Comparison of ENCODE assay signal across 26 mouse cellular contexts in genomic region chr5:52386016-52386415, GRCm38 (mm10). TPM values are rescaled to one million over a fixed set of nuclear protein-coding genes. Genes with fewer than 3 reads are reported as not detected.
DNase-seq lines count a peak whose midpoint lies in the region; ATAC-seq and TF ChIP-seq lines count a peak whose summit lies in the region.
"Had no signal": no experiment of that assay in that cellular context is flagged by ENCODE, and none has a peak within 500 bp of the region (broad histone marks: within the 10 kb centered on the region; RNA-seq: fewer than 3 reads in every experiment).

No protein-coding gene starts in this region.

- H3K27ac ChIP-seq in CH12.LX (ENCODE audit: insufficient read depth, low read depth), result no peak overlapping the region
- H3K27ac ChIP-seq: embryonic facial prominence, embryonic 10.5 days; embryonic facial prominence, embryonic 12.5 days; forebrain, embryonic 13.5 days; forebrain, embryonic 15.5 days had no signal

- H3K27me3 ChIP-seq in CH12.LX (replicated peaks), result no peaks in the 10 kb centered on the region
- H3K27me3 ChIP-seq: embryonic facial prominence, embryonic 12.5 days; forebrain, embryonic 13.5 days; forebrain, embryonic 15.5 days had no signal

- in situ Hi-C loops in CH12.LX (cut with MboI; ENCODE audit: low pct_ligation_motif_present, low pct_unique_long_range_greater_than_20kb, low sequenced_read_pairs), result no loop called here

- peaks cover 4% of the 10 kb centered on the region for H3K9me3 ChIP-seq in CH12.LX (replicated peaks; ENCODE audit: low read length)
- H3K9me3 ChIP-seq: embryonic facial prominence, embryonic 10.5 days; embryonic facial prominence, embryonic 12.5 days; forebrain, embryonic 13.5 days; forebrain, embryonic 15.5 days had no signal

- TF ChIP-seq CTCF in CH12.LX (conservative IDR thresholded peaks at IDR 0.05 in 1 of 2, IDR thresholded peaks at IDR 0.05 in 1 of 2; ENCODE audit: low read depth in 2 of 2, low read length in 2 of 2), result no peak

- TF ChIP-seq EP300 in CH12.LX (IDR thresholded peaks at IDR 0.05; ENCODE audit: low read length), result no peak; the same call in 1 of the 2 replicates

- no peak for ATAC-seq in monocyte, adult 5-6 weeks (replicated peaks; ENCODE audit: insufficient number of reproducible peaks, low FRiP score, low TSS enrichment, poor library complexity, severe bottlenecking)
- peak; percentile 69 for ATAC-seq in granulocyte monocyte progenitor cell, adult 5-6 weeks (replicated peaks; ENCODE audit: poor library complexity, severe bottlenecking)
- ATAC-seq in megakaryocyte progenitor cell, adult 5-6 weeks (replicated peaks; ENCODE audit: poor library complexity), result 0 out of 2 replicates have a peak, but pooled peaks have one; percentile 14
- ATAC-seq: activated CD4-positive, CD25-positive, alpha-beta regulatory T cell, adult 4 months; CD4-positive, CD25-positive, alpha-beta regulatory T cell, adult 4 months; forebrain, embryonic 13.5 days; forebrain, embryonic 15.5 days; forebrain, postnatal 0 days had no signal

- H3K9ac ChIP-seq in CH12.LX (ENCODE audit: insufficient read depth, low read depth), result no peak overlapping the region
- H3K9ac ChIP-seq: embryonic facial prominence, embryonic 12.5 days; forebrain, embryonic 13.5 days; forebrain, embryonic 15.5 days; forebrain, postnatal 0 days had no signal

- TF ChIP-seq POLR2A in CH12.LX (IDR thresholded peaks at IDR 0.05; ENCODE audit: low read depth, low read length), result no peak

- H3K79me2 ChIP-seq in CH12.LX (replicated peaks; ENCODE audit: control insufficient read depth, extremely low read depth, insufficient read depth, poor library complexity, severe bottlenecking), result no peaks in the 10 kb centered on the region

- DNase-seq in monocyte, adult 2 months (ENCODE audit: low read depth in 1 of 2, low spot score in 2 of 2), result peak; percentile 19 to 29
- DNase-seq in CH12.LX (ENCODE audit: extremely low read depth), result no peak
- no peak for DNase-seq in right cerebral cortex, postnatal 36 days (ENCODE audit: low spot score in 2 of 2)
- DNase-seq in testis, postnatal 10 days (ENCODE audit: low spot score), result no peak
- no peak for DNase-seq in spleen, postnatal 10 days (ENCODE audit: low spot score in 2 of 2)
- DNase-seq: adrenal gland, adult 8-10 months; adrenal gland, postnatal 14 days; adrenal gland, postnatal 36 days; B cell, adult 2 months; cerebellum, adult 11-12 months; cerebellum, adult 2 months; cerebellum, adult 9-10 months; cerebellum, postnatal 10 days; cerebellum, postnatal 25 days; forebrain, postnatal 0 days had no signal

- H3K36me3 ChIP-seq in CH12.LX (replicated peaks in 1 of 2; ENCODE audit: control insufficient read depth in 1 of 2, insufficient read depth in 1 of 2, low read length in 1 of 2), result no peaks in the 10 kb centered on the region
- H3K36me3 ChIP-seq: embryonic facial prominence, embryonic 10.5 days; embryonic facial prominence, embryonic 12.5 days; forebrain, embryonic 15.5 days had no signal

- no peak for TF ChIP-seq RAD21 in CH12.LX (IDR thresholded peaks at IDR 0.05; ENCODE audit: low read depth, low read length)

- dilution Hi-C loops in CH12.LX (cut with MboI; ENCODE audit: extremely low pct_ligation_motif_present, extremely low pct_unique_long_range_greater_than_20kb, low sequenced_read_pairs), result no loop called here

- peaks cover 0 to 7% of the 10 kb centered on the region in 2 experiments; a peak in 2 of 4 replicates for H3K4me1 ChIP-seq in CH12.LX (ENCODE audit: control insufficient read depth in 1 of 2, insufficient read depth in 2 of 2)
- H3K4me1 ChIP-seq: embryonic facial prominence, embryonic 10.5 days; forebrain, embryonic 13.5 days; forebrain, embryonic 15.5 days had no signal

- H3K4me3 ChIP-seq in CH12.LX (replicated peaks in 1 of 3; ENCODE audit: low read depth in 2 of 3, low read length in 2 of 3, poor library complexity in 1 of 3), result no peak overlapping the region
- H3K4me3 ChIP-seq: embryonic facial prominence, embryonic 10.5 days; embryonic facial prominence, embryonic 12.5 days; forebrain, embryonic 13.5 days; forebrain, embryonic 15.5 days had no signal

- no peak overlapping the region for H3K4me2 ChIP-seq in CH12.LX (ENCODE audit: insufficient read depth, low read depth, poor library complexity, severe bottlenecking)
- H3K4me2 ChIP-seq: embryonic facial prominence, embryonic 12.5 days; forebrain, embryonic 13.5 days; forebrain, embryonic 15.5 days had no signal

TF ChIP-seq in CH12.LX, 34 proteins besides CTCF, POLR2A, EP300 and RAD21:
- TF ChIP-seq HCFC1 (IDR thresholded peaks at IDR 0.05; ENCODE audit: low read depth, low read length), result no peak
- no peak for TF ChIP-seq KAT2A (IDR thresholded peaks at IDR 0.05; ENCODE audit: insufficient replicate concordance, low read length)
- TF ChIP-seq MYC (IDR thresholded peaks at IDR 0.05; ENCODE audit: low read depth, low read length), result no peak
- peak; percentile 12; the same call in 1 of the 2 replicates for TF ChIP-seq BHLHE40 (IDR thresholded peaks at IDR 0.05; ENCODE audit: low read depth, low read length)
- TF ChIP-seq ELF1 (IDR thresholded peaks at IDR 0.05; ENCODE audit: low read depth, low read length), result no peak

RNA-seq across cellular contexts. Expression of gene Sod3, which starts 22.4 kb away (rescaled TPM):
- 0.11 to 0.19 TPM in 2 of 3 replicates, not detected in the other for total RNA-seq in monocyte, adult 5-6 weeks (2017)
- total RNA-seq in CH12.LX (2012; rRNA removed) (not detected in 2 replicates), CH12.LX (2014; rRNA removed) (not detected in 2 replicates)
- not detected in 2 replicates for polyA plus RNA-seq in CH12.LX (2012; ENCODE audit: insufficient read length, low read depth)
- total RNA-seq in granulocyte monocyte progenitor cell, adult 5-6 weeks (2014; fragmentation: Nextera tagmentation), result not detected in 2 replicates
- total RNA-seq in granulocyte monocyte progenitor cell, adult 5-6 weeks (2017), result not detected in 2 replicates
- total RNA-seq in megakaryocyte progenitor cell, adult 5-6 weeks (2015), result not detected in 2 replicates
- not detected in 2 replicates for total RNA-seq in megakaryocyte progenitor cell, adult 5-6 weeks (2017)
- total RNA-seq: ES-E14, MEL had no signal
- polyA plus RNA-seq: CD4-positive, CD25-positive, alpha-beta regulatory T cell, adult 4 months had no signal

Comparison
In these comparisons a context has a peak if more than half of its experiments do, and no peak if none do; other contexts are left out.
1. DNase-seq: peak in monocyte, adult 2 months (2 of 2); none in CH12.LX (single experiment), right cerebral cortex, postnatal 36 days (0 of 2), testis, postnatal 10 days (single experiment) and spleen, postnatal 10 days (0 of 2).